Mouse (Mus musculus): ENCODE measurements around the gene Lcor. TPM values are rescaled to one million over a fixed set of nuclear protein-coding genes. Genes with fewer than 3 reads are reported as not detected.

The Lcor gene
- polyA plus RNA-seq, 1 experiment: 3.5 TPM

GRCm38 (mm10) chr19:41582918-41583514 lies 100.6 kb downstream of the Lcor start:
- Histone ChIP-seq H3K4me3 (ENCODE audit: insufficient read depth, low read length) (no peak overlapping the region), H3K4me1 (ENCODE audit: control insufficient read depth, insufficient read depth, low read length) (0 out of 2 replicates have a peak, but pooled peaks cover 2% of the 10 kb centered on the region), H3K27ac (ENCODE audit: insufficient read depth, low read length) (no peak overlapping the region)
- TF ChIP-seq CTCF (IDR thresholded peaks at IDR 0.05; ENCODE audit: extremely low read depth, insufficient read depth, low read length): no peak
- no peak for TF ChIP-seq POLR2A (IDR thresholded peaks at IDR 0.05; ENCODE audit: extremely low read depth, insufficient read depth, low read length)

GRCm38 (mm10) chr19:41586752-41587151 lies 104.3 kb downstream of the Lcor start:
- TF ChIP-seq CTCF (IDR thresholded peaks at IDR 0.05; ENCODE audit: extremely low read depth, insufficient read depth, low read length): no peak
- TF ChIP-seq POLR2A (IDR thresholded peaks at IDR 0.05; ENCODE audit: extremely low read depth, insufficient read depth, low read length): no peak
- Histone ChIP-seq H3K4me3 (ENCODE audit: insufficient read depth, low read length) (no peak overlapping the region), H3K27ac (ENCODE audit: insufficient read depth, low read length) (no peak overlapping the region), H3K4me1 (ENCODE audit: control insufficient read depth, insufficient read depth, low read length) (no peaks in the 10 kb centered on the region)

GRCm38 (mm10) chr19:41587431-41588222 lies 105.2 kb downstream of the Lcor start:
- TF ChIP-seq CTCF (IDR thresholded peaks at IDR 0.05; ENCODE audit: extremely low read depth, insufficient read depth, low read length): no peak
- TF ChIP-seq POLR2A (IDR thresholded peaks at IDR 0.05; ENCODE audit: extremely low read depth, insufficient read depth, low read length): no peak
- H3K4me1 ChIP-seq (ENCODE audit: control insufficient read depth, insufficient read depth, low read length): no peaks in the 10 kb centered on the region
- H3K4me3 ChIP-seq (ENCODE audit: insufficient read depth, low read length): no peak overlapping the region
- no peak overlapping the region for H3K27ac ChIP-seq (ENCODE audit: insufficient read depth, low read length)

- TF ChIP-seq CTCF (IDR thresholded peaks at IDR 0.05; ENCODE audit: extremely low read depth, insufficient read depth, low read length): no peak
- Histone ChIP-seq H3K4me1 (ENCODE audit: control insufficient read depth, insufficient read depth, low read length) (no peaks in the 10 kb centered on the region), H3K27ac (ENCODE audit: insufficient read depth, low read length) (no peak overlapping the region), H3K4me3 (ENCODE audit: insufficient read depth, low read length) (no peak overlapping the region)
These were observed 106.6 kb downstream of the Lcor start for GRCm38 (mm10) chr19:41589026-41589425.

- H3K4me3 ChIP-seq (ENCODE audit: insufficient read depth, low read length): no peak overlapping the region
- H3K27ac ChIP-seq (ENCODE audit: insufficient read depth, low read length): no peak overlapping the region
- no peaks in the 10 kb centered on the region for H3K4me1 ChIP-seq (ENCODE audit: control insufficient read depth, insufficient read depth, low read length)
- TF ChIP-seq CTCF (IDR thresholded peaks at IDR 0.05; ENCODE audit: extremely low read depth, insufficient read depth, low read length) (no peak), POLR2A (IDR thresholded peaks at IDR 0.05; ENCODE audit: extremely low read depth, insufficient read depth, low read length) (no peak)
These were observed 107.2 kb downstream of the Lcor start for GRCm38 (mm10) chr19:41589681-41590080.

GRCm38 (mm10) chr19:41591808-41592207 lies 109.4 kb downstream of the Lcor start:
- no peak for TF ChIP-seq CTCF (IDR thresholded peaks at IDR 0.05; ENCODE audit: extremely low read depth, insufficient read depth, low read length)
- TF ChIP-seq POLR2A (IDR thresholded peaks at IDR 0.05; ENCODE audit: extremely low read depth, insufficient read depth, low read length): no peak
- Histone ChIP-seq H3K27ac (ENCODE audit: insufficient read depth, low read length) (no peak overlapping the region), H3K4me1 (ENCODE audit: control insufficient read depth, insufficient read depth, low read length) (no peaks in the 10 kb centered on the region), H3K4me3 (ENCODE audit: insufficient read depth, low read length) (no peak overlapping the region)

- no peak overlapping the region for H3K4me3 ChIP-seq (ENCODE audit: insufficient read depth, low read length)
- no peak for TF ChIP-seq CTCF (IDR thresholded peaks at IDR 0.05; ENCODE audit: extremely low read depth, insufficient read depth, low read length)
- no peak for TF ChIP-seq POLR2A (IDR thresholded peaks at IDR 0.05; ENCODE audit: extremely low read depth, insufficient read depth, low read length)
These were observed 114.9 kb downstream of the Lcor start for GRCm38 (mm10) chr19:41597170-41597894.

GRCm38 (mm10) chr19:41600647-41601046 lies 118.2 kb downstream of the Lcor start:
- TF ChIP-seq CTCF (IDR thresholded peaks at IDR 0.05; ENCODE audit: extremely low read depth, insufficient read depth, low read length) (no peak), POLR2A (IDR thresholded peaks at IDR 0.05; ENCODE audit: extremely low read depth, insufficient read depth, low read length) (no peak)
- Histone ChIP-seq H3K27ac (ENCODE audit: insufficient read depth, low read length) (no peak overlapping the region), H3K4me1 (ENCODE audit: control insufficient read depth, insufficient read depth, low read length) (no peaks in the 10 kb centered on the region), H3K4me3 (ENCODE audit: insufficient read depth, low read length) (no peak overlapping the region)

More at GRCm38 (mm10) chr19:41597170-41597894, 114.9 kb downstream of the Lcor start:
- H3K4me1 ChIP-seq (ENCODE audit: control insufficient read depth, insufficient read depth, low read length): no peaks in the 10 kb centered on the region
- H3K27ac ChIP-seq (ENCODE audit: insufficient read depth, low read length): no peak overlapping the region

GRCm38 (mm10) chr19:41606208-41606987 lies 124.0 kb downstream of the Lcor start:
- no peak for TF ChIP-seq POLR2A (IDR thresholded peaks at IDR 0.05; ENCODE audit: extremely low read depth, insufficient read depth, low read length)
- no peak for TF ChIP-seq CTCF (IDR thresholded peaks at IDR 0.05; ENCODE audit: extremely low read depth, insufficient read depth, low read length)
- Histone ChIP-seq H3K4me1 (ENCODE audit: control insufficient read depth, insufficient read depth, low read length) (no peaks in the 10 kb centered on the region), H3K4me3 (ENCODE audit: insufficient read depth, low read length) (no peak overlapping the region), H3K27ac (ENCODE audit: insufficient read depth, low read length) (no peak overlapping the region)

All from cortical plate, adult 2 months (tissue).